Mouse (Mus musculus): ENCODE results near the gene Cdkn2c. TPM values are rescaled to one million over a fixed set of nuclear protein-coding genes. Genes with fewer than 3 reads are reported as not detected.

The Cdkn2c gene
- polyA plus RNA-seq, 1 experiment from 2014 or later, result 14.9 TPM

DNA sequence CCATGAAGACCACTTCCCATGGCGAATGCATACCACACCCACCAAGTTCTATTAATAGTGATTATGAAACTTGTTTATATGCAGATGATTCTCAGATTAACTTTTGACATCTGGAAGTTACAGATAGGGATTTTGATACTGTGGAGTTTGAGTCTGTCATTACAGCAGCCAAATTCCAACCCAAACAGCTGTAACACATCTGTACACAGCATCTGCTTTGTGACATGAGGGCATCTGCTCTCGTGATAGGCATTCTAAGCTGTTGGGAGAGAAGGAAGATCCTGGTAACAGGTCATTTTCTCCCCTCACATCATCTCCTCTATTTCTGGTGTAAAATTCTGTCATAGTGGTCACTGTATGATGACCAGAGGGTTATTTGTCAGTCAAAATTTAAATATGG lies 36.8 kb downstream of the Cdkn2c start:
- ATAC-seq (ENCODE audit: insufficient read depth), result no peak

DNA sequence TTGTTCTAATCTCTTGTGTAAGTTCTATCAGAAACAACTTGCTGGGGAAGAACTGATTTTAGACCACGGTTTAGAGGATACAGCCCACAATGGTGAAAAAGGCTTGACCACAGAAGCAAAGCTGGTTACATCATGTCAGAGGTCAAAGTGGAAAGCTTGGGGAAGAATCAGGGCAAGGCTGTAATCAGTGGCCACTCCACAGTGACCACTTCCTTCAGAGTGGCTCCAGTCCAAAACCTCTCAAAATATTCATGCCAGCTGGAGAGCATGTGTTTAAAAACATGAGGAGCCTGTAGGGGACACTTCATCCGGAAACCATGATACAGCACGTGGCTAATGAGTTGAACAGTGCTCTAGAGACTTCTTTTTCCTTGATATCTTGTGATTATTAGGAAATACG lies 54.4 kb downstream of the Cdkn2c start:
- Histone ChIP-seq H3K9ac (no peak overlapping the region), H3K4me2 (no peak overlapping the region), H3K4me3 (replicated peaks) (no peak overlapping the region), H3K4me1 (replicated peaks) (no peaks in the 10 kb centered on the region), H3K9me3 (replicated peaks) (no peaks in the 10 kb centered on the region), H3K27ac (replicated peaks) (no peak overlapping the region), H3K36me3 (replicated peaks) (no peaks in the 10 kb centered on the region), H3K27me3 (no peaks in the 10 kb centered on the region)
- 45% methylated on average over 4 of the region's 4 CpGs for WGBS (ENCODE audit: insufficient replicate concordance)
- no peak for ATAC-seq (ENCODE audit: insufficient read depth)

More for the DNA sequence above, 36.8 kb downstream of the Cdkn2c start:
- 45% methylated on average over 2 of the region's 2 CpGs for WGBS (ENCODE audit: insufficient replicate concordance)
- Histone ChIP-seq H3K27ac (replicated peaks) (no peak overlapping the region), H3K9me3 (replicated peaks) (no peaks in the 10 kb centered on the region), H3K4me1 (replicated peaks) (no peaks in the 10 kb centered on the region), H3K36me3 (replicated peaks) (no peaks in the 10 kb centered on the region), H3K27me3 (no peaks in the 10 kb centered on the region), H3K4me2 (no peak overlapping the region), H3K4me3 (replicated peaks) (no peak overlapping the region), H3K9ac (no peak overlapping the region)

Other genes starting within 250 kb of the Cdkn2c start
- 34.1 and 35.2 TPM in 2 replicates for gene Rnf11, start 182.5 kb downstream of the Cdkn2c start, polyA plus RNA-seq (2015; fragmentation: Nextera tagmentation; extraction: Ambion mirVana)
- gene 4930522H14Rik, start 135.9 kb downstream of the Cdkn2c start, polyA plus RNA-seq (2015; fragmentation: Nextera tagmentation; extraction: Ambion mirVana), result not detected in 2 replicates
- 13.9 and 14.5 TPM in 2 replicates for gene Faf1, start 9.4 kb upstream of the Cdkn2c start, polyA plus RNA-seq (2015; fragmentation: Nextera tagmentation; extraction: Ambion mirVana)